Mouse (Mus musculus) 416B (cell line): Measurements from ENCODE around the gene Spata45.
A peak's percentile ranks its signal among the peaks of the same experiment; 100 is the strongest.

Source experiments
- DNase-seq: peaks from one replicate; pipeline ENCODE4 v3.0.0; 2011; ENCODE audit warnings: low read depth

The Spata45 gene

GRCm38 (mm10) chr1:191042106-191042505, 5.7 kb downstream of the Spata45 start:
- no peak for DNase-seq

- no peak for DNase-seq
Measured at GRCm38 (mm10) chr1:191042688-191043087, 6.2 kb downstream of the Spata45 start.

- no peak for DNase-seq
Measured at GRCm38 (mm10) chr1:191045264-191045663, 8.8 kb downstream of the Spata45 start.

DNA sequence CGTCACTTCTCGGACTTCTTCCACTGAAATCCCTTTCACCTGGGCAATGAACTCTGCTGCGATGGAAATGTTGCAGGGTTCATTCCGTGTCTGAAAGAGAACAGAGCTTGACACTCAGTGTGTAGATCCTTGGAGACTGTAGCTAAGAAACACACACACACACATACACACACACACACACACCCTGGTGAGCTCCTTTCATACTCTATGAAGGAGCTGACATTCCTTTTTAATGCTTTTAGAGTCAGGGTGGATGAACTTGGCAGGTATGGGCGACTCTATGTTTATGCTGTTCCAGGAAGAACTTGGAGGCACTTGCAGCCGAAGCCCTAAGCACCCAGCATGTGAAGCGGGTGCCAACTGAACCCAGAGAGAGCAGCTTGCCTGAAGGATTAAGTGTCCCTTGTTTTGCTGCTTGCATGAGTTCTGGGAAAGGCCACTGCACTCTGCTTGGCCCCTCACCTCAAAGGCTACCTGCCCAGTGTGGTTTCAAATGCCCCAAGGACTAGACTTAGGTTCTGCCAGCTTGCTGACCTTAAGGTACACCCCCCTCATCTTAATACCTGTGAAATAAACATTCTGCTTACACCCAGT, 9.9 kb downstream of the Spata45 start:
- DNase-seq = no peak

DNA sequence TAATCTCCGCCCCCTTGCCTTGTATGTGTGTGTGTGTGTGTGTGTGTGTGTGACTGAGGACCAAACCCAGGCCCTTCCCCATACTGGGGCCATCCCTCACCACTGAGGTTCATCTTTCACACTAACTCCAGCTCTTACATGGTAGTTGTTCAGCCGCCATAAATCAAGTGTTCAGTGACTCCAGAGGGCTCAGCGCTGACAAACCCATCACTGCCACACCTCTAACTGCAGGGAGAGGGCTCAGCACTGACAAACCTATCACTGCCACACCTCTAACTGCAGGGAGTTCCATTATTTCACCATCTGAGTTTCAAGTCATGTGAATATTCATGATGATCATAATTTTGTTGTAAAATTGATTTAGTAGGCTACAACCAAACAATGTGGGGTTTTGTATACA, 17.1 kb downstream of the Spata45 start:
- no peak for DNase-seq

GRCm38 (mm10) chr1:191054870-191055532, 18.6 kb downstream of the Spata45 start:
- DNase-seq = peak; percentile 82

GRCm38 (mm10) chr1:191055533-191055873, 19.1 kb downstream of the Spata45 start:
- DNase-seq = no peak

- peak; percentile 63 for DNase-seq
Measured at GRCm38 (mm10) chr1:191057461-191057860, 21.0 kb downstream of the Spata45 start.

DNA sequence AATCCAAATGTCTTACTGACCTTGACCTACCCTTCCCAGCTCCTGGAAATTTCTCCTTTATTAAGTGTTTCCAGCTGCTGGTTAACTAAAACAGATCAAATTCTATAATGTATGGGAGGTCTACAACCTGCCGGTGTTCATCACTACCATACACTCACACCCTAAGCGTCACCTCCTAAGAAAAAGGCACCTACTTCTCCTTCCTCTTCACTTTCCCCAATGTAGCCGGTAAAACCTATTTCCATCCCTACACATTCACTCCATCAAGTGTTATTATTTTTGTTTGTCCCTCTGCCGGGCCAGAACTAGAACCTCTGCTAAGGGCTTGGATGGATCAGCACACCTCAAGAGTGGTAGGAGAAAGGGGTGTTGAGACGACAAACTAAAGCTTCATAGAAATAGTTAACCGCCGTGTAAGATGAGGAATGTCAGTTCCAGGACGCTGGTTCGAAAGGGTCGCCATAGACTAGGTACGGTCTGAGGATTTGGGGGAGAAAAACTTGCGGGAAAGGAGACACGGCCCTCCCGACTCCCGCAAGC, 25.9 kb downstream of the Spata45 start:
- no peak for DNase-seq

GRCm38 (mm10) chr1:191062781-191063485, 26.5 kb downstream of the Spata45 start, which contains the start of the genes Tatdn3 and Nsl1:
Gene Tatdn3 (minus strand): TSS chr1:191062932.
Gene Nsl1 (plus strand): TSS chr1:191063012.
- peak; percentile 89 for DNase-seq

DNA sequence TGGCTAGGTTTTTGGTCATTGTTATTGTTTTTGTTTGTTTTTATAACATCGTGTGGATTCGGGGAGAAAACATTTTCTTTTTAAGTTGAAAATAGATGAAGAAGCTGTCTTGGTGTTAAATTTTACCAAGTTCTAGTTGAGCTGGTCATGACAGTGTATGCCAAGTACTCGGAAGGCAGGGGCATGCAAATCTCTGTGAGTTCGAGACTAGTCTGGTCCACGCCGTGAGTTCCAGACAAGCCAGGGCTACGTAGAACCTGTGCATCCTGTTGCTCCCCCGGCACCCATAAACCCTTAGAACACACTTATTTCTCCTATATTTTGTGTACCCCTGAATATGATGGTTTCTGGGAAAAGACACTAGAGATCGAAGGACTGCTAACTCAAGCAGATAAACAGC, 27.3 kb downstream of the Spata45 start:
- peak; percentile 12 for DNase-seq

DNA sequence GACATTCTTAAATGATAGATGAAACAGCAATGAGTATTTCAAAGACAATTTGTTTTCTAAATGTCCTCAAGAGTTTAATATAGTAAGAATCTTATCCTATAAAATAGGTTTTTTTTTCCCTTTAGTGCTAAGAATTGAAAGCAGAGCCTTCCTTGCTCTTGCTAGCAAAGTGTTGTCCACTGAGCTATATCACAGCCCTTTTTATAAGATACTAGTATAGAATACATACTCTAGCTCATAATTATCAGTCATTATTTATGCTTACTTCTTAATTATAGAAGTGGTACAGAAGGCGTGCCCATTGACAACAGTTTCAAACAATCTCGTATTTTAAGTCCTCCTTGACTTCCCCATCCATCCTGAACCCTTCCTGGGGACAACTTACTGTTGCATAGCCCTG, 28.1 kb downstream of the Spata45 start:
- no peak for DNase-seq

GRCm38 (mm10) chr1:191065188-191065587, 28.7 kb downstream of the Spata45 start:
- peak; percentile 42 for DNase-seq

DNA sequence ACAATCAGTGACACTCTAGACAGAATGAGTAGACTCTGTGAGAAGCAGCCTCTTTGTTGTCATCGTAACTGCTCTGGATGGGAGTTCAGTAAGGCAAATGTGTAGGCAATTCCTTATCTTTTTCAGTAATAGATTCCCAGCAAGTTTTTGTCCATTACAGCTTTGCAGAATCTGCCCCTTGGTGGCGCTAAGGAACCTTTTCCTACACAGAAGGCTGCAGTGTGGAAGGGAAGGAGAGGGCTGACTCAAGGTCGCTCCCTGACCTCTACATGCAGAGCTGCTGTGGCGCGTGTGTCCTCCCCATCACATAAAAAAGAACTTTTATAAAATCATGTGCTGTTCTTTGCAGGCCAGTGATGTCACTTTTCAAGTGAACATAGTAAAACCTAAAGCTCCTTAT, 31.9 kb downstream of the Spata45 start:
- DNase-seq = peak; percentile 36

GRCm38 (mm10) chr1:191070259-191070658, 33.8 kb downstream of the Spata45 start:
- no peak for DNase-seq

DNA sequence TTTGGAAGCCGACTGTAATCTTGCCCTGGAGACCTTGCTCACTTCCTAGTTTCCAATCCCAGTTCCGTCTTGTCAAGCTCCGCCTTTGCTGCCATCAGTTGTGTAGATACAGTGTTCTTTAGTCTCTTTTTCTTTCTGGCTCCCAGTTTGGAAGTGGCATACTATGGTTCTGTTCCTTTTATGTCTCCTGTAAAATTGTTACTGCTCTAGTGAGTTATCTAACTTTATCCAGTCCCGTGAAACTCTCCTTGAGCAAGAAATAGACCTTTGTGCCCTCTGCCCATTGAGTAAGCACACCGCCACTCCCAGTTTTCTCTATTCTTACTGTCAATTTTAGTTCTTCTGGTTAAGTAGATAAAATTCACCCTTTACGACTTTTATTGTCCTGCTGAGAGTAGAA, 35.2 kb downstream of the Spata45 start:
- DNase-seq = no peak

GRCm38 (mm10) chr1:191072329-191072913, 36.0 kb downstream of the Spata45 start:
- no peak for DNase-seq

DNA sequence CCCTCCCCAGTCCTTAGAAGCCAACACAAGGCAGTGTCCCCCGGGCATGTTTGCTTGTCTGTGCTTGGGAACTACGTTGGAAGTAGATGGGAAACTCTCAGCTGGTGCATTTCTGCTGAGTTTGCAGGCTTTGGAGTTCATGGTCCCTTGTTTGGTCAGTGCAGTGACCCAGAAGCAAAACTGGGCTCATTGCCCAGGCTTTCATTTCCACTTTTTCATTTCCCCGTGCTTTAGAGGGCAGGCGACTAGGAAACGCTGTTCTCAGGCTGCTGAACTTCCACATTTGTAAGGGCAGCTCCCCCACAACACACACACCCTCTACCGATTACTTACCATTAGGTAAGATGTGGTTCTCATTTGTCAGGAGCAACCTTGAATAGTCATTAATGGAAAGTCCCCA, 36.6 kb downstream of the Spata45 start:
- peak; percentile 41 for DNase-seq

DNA sequence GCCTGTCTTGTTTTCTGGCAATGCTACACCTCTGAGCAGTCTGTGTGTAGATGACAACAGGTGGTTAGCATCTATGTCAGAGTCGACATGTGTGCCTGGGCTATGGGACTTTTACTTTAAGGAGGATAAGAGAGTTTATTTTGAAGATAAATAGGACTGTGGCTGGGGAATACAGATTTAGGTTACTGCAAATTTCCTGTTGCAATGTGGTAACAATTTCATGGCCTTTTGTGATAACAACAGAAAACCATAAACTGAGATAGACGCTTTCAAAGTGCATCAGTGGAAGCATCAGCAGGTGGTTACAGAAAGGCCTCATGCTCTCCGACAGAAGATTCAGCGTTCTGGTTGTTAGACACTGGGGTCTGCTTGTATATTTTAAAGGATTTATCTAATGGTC, 37.0 kb downstream of the Spata45 start:
- DNase-seq = no peak

- no peak for DNase-seq
Measured at GRCm38 (mm10) chr1:191075199-191075883, 38.9 kb downstream of the Spata45 start.

DNA sequence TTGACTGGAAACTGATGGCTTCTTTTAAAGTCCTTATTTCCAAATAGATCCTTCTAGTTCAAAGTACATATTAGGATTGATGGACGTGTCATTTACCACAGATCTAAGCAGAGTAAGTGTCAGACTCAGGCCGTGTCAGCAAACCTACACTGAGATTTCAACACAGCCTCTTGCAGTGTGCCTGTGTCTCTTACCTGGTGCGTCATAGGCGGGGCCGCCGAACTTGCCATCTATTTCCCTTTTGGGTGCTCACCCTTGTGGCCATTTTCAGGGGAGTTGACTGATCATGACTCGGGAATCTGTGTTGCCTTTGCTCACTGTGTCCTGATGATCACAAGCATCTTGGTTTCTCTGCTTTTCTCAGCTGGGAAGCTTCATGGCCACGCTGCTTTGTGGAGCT, 46.8 kb downstream of the Spata45 start:
- no peak for DNase-seq

DNA sequence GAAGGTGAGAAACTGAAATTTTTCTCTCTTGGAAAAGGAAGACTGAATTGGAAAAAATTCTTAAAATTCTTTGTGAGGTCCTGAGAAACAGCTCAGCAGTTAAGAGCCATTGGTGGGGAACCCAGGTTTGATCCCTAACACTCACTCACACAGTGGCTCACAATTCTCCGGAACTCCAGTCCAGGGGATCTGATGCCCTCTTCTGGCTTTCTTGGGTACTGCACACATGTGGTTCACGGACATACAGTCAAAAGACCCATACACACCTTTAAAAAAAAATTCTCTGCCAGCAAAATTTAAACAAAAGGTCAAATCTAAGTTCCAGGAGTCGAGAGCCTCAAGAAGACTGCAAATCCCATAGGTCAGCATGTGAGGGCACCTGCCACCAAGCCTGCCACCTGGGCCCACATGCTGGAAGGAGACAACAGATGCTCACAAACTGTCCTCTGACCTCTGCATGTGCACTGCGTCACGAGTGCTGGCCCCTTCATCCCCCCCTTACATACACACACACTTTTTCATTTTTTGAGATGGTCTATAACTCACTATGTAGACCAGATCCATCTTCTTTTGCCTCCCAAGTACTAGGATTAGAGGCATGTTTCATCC, 48.6 kb downstream of the Spata45 start:
- DNase-seq = peak; percentile 51
